Comparison of ENCODE assay signal across 10 mouse cellular contexts in the genomic region with DNA sequence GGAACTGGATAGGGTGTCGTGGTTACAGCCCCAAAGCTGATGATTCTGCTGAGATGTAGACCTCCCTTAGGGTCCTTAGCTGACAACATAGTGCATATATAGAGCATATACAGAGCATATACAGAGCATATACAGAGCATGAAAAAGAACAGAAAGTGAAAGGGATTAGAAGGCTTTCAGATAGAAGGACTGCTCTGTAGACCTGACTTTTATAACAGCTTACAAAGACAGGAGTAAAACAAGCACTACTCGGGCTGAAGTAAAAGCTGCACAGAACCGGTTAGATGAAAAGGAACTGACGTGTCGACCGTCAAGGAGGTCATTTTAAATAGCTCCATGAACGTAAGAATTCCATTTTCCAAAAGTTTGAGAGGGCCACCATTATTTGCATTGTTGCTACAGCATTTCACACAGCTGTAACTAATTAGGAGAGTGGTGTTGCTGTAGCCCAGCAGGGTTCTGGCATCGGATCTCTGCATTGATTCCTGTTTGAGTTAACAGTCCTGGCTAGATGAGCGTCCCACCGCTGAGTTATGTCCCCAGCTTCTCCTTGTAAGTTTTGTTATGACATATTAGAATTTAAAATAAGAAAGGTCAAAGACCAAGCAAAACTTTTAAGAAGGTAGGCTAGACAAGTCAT. TPM values are rescaled to one million over a fixed set of nuclear protein-coding genes. Genes with fewer than 3 reads are reported as not detected.
DNase-seq lines count a peak whose midpoint lies in the region; ATAC-seq and TF ChIP-seq lines count a peak whose summit lies in the region.
"Had no signal": no experiment of that assay in that cellular context is flagged by ENCODE, and none has a peak within 500 bp of the region (broad histone marks: within the 10 kb centered on the region; RNA-seq: fewer than 3 reads in every experiment).

No protein-coding gene starts in this region.

- no peaks in the 10 kb centered on the region for H3K9me3 ChIP-seq in hindbrain, embryonic 14.5 days (ENCODE audit: control insufficient read depth, low read length)
- no peaks in the 10 kb centered on the region for H3K9me3 ChIP-seq in hindbrain, embryonic 13.5 days
- no peaks in the 10 kb centered on the region for H3K9me3 ChIP-seq in embryonic facial prominence, embryonic 10.5 days
- H3K9me3 ChIP-seq in limb, embryonic 14.5 days (ENCODE audit: control insufficient read depth, low read length): no peaks in the 10 kb centered on the region

- H3K4me1 ChIP-seq in hindbrain, embryonic 14.5 days (replicated peaks; ENCODE audit: control insufficient read depth, insufficient read depth, low read length): no peaks in the 10 kb centered on the region
- H3K4me1 ChIP-seq in hindbrain, embryonic 13.5 days (replicated peaks): peaks cover 18% of the 10 kb centered on the region
- H3K4me1 ChIP-seq in embryonic facial prominence, embryonic 10.5 days: peaks cover 17% of the 10 kb centered on the region
- peaks cover 23% of the 10 kb centered on the region for H3K4me1 ChIP-seq in limb, embryonic 14.5 days (ENCODE audit: control insufficient read depth, insufficient read depth, low read length)
- H3K4me1 ChIP-seq in kidney, adult 2 months (ENCODE audit: control insufficient read depth, insufficient read depth, low read length): peaks cover 7% of the 10 kb centered on the region

- TF ChIP-seq CTCF in kidney, adult 2 months (conservative IDR thresholded peaks at IDR 0.05; ENCODE audit: insufficient read depth, insufficient read length, low read depth, low read length): no peak

- 59% methylated on average over 10 of the region's 10 CpGs for WGBS in hindbrain, embryonic 14.5 days
- 66% methylated on average over 10 of the region's 10 CpGs for WGBS in hindbrain, embryonic 13.5 days
- 58% methylated on average over 10 of the region's 10 CpGs for WGBS in embryonic facial prominence, embryonic 10.5 days
- 30% methylated on average over 10 of the region's 10 CpGs for WGBS in limb, embryonic 14.5 days
- WGBS in kidney, adult 2 months: 78% methylated on average over 10 of the region's 10 CpGs

- H3K4me2 ChIP-seq in hindbrain, embryonic 14.5 days (replicated peaks): no peak overlapping the region
- H3K4me2 ChIP-seq in hindbrain, embryonic 13.5 days: no peak overlapping the region
- no peak overlapping the region; the same call in 1 of the 2 replicates for H3K4me2 ChIP-seq in limb, embryonic 14.5 days (replicated peaks; ENCODE audit: low read depth, low read length, severe bottlenecking)

- H3K4me3 ChIP-seq in hindbrain, embryonic 14.5 days (replicated peaks; ENCODE audit: low read length): no peak overlapping the region
- no peak overlapping the region for H3K4me3 ChIP-seq in hindbrain, embryonic 13.5 days
- no peak overlapping the region for H3K4me3 ChIP-seq in embryonic facial prominence, embryonic 10.5 days
- H3K4me3 ChIP-seq in limb, embryonic 14.5 days (replicated peaks; ENCODE audit: low read length): no peak overlapping the region
- H3K4me3 ChIP-seq in kidney, adult 2 months (ENCODE audit: insufficient read depth, low read depth, low read length): no peak overlapping the region

- H3K36me3 ChIP-seq in hindbrain, embryonic 14.5 days (replicated peaks; ENCODE audit: control insufficient read depth, insufficient read depth): peaks cover 40% of the 10 kb centered on the region
- H3K36me3 ChIP-seq in hindbrain, embryonic 13.5 days: peaks cover 43% of the 10 kb centered on the region
- peaks cover 97% of the 10 kb centered on the region for H3K36me3 ChIP-seq in embryonic facial prominence, embryonic 10.5 days (replicated peaks)
- peaks cover 52% of the 10 kb centered on the region for H3K36me3 ChIP-seq in limb, embryonic 14.5 days (ENCODE audit: control insufficient read depth, insufficient read depth, low read length)
- H3K36me3 ChIP-seq in kidney, adult 2 months (ENCODE audit: control insufficient read depth, insufficient read depth, low read length): no peaks in the 10 kb centered on the region

- H3K27me3 ChIP-seq in hindbrain, embryonic 14.5 days (ENCODE audit: control insufficient read depth, insufficient read depth, low read length): no peaks in the 10 kb centered on the region
- H3K27me3 ChIP-seq in hindbrain, embryonic 13.5 days: no peaks in the 10 kb centered on the region
- H3K27me3 ChIP-seq in embryonic facial prominence, embryonic 10.5 days (replicated peaks; ENCODE audit: low read depth, poor library complexity, severe bottlenecking): no peaks in the 10 kb centered on the region
- no peaks in the 10 kb centered on the region for H3K27me3 ChIP-seq in limb, embryonic 14.5 days (ENCODE audit: control insufficient read depth, insufficient read depth, low read length)
- no peaks in the 10 kb centered on the region for H3K27me3 ChIP-seq in kidney, adult 2 months (replicated peaks; ENCODE audit: control insufficient read depth, insufficient read depth, low read length)

- ATAC-seq in hindbrain, embryonic 14.5 days (ENCODE audit: low FRiP score): no peak
- ATAC-seq in hindbrain, embryonic 13.5 days (ENCODE audit: low FRiP score): no peak
- peak; percentile 57 for ATAC-seq in CD4-positive, CD25-positive, alpha-beta regulatory T cell, adult 4 months
- peak; percentile 31; the same call in 1 of the 2 replicates for ATAC-seq in limb, embryonic 14.5 days (ENCODE audit: low FRiP score, low read depth)

- peak; percentile 31 for DNase-seq in hindbrain, embryonic 14.5 days (ENCODE audit: low spot score)
- DNase-seq in embryonic facial prominence, embryonic 10.5 days (ENCODE audit: low spot score): no peak
- peak; percentile 40 for DNase-seq in limb, embryonic 14.5 days (ENCODE audit: low spot score)
- no peak for DNase-seq in kidney, adult 2 months
- no peak for DNase-seq in thymus, postnatal 25 days
- no peak for DNase-seq in left cerebral cortex, postnatal 36 days (ENCODE audit: low spot score in 2 of 2)
- DNase-seq: kidney, adult 11 months had no signal

- no peak for TF ChIP-seq POLR2A in limb, embryonic 14.5 days (IDR thresholded peaks at IDR 0.05; ENCODE audit: borderline replicate concordance, extremely low read depth, insufficient read depth, insufficient read length)
- TF ChIP-seq POLR2A in kidney, adult 2 months (IDR thresholded peaks at IDR 0.05; ENCODE audit: low read depth, low read length): no peak

- intact Hi-C loops in left cerebral cortex, postnatal 36 days (cut with DNase I): no loop called here

- H3K9ac ChIP-seq in hindbrain, embryonic 14.5 days: no peak overlapping the region
- no peak overlapping the region for H3K9ac ChIP-seq in hindbrain, embryonic 13.5 days
- no peak overlapping the region for H3K9ac ChIP-seq in limb, embryonic 14.5 days (ENCODE audit: low read depth, low read length, severe bottlenecking)
- H3K9ac ChIP-seq: liver, embryonic 14.5 days had no signal

- H3K27ac ChIP-seq in hindbrain, embryonic 14.5 days: no peak overlapping the region
- no peak overlapping the region for H3K27ac ChIP-seq in hindbrain, embryonic 13.5 days
- H3K27ac ChIP-seq in embryonic facial prominence, embryonic 10.5 days (replicated peaks): 0 out of 2 replicates have a peak overlapping the region, but pooled peaks have one; percentile 8
- peak overlapping the region; percentile 53 for H3K27ac ChIP-seq in limb, embryonic 14.5 days (replicated peaks; ENCODE audit: low read depth, low read length)
- H3K27ac ChIP-seq in kidney, adult 2 months (ENCODE audit: insufficient read depth, low read depth, low read length): no peak overlapping the region
- H3K27ac ChIP-seq: liver, embryonic 14.5 days had no signal

RNA-seq across cellular contexts. Expression of a gene that starts 20.6 kb away (rescaled TPM):
- polyA plus RNA-seq in hindbrain, embryonic 14.5 days (2014; fragmentation: Nextera tagmentation; extraction: Ambion mirVana): 134 and 141 TPM in 2 replicates
- 108 and 111 TPM in 2 replicates for polyA plus RNA-seq in hindbrain, embryonic 13.5 days (2015; fragmentation: Nextera tagmentation; extraction: Ambion mirVana)
- polyA plus RNA-seq in CD4-positive, CD25-positive, alpha-beta regulatory T cell, adult 4 months (2017; shearing (Covaris generic)): 10 to 100 TPM; 54.0 to 64.9 TPM
- 87.3 and 90.3 TPM in 2 replicates for polyA plus RNA-seq in embryonic facial prominence, embryonic 10.5 days (2016; fragmentation: Nextera tagmentation; extraction: Ambion mirVana)
- 92.1 and 160 TPM in 2 replicates for polyA plus RNA-seq in limb, embryonic 14.5 days (2012; rRNA removed)
- 84.5 and 105 TPM in 2 replicates for polyA plus RNA-seq in limb, embryonic 14.5 days (2014; fragmentation: Nextera tagmentation; extraction: Ambion mirVana)
- 62.1 and 68.7 TPM in 2 replicates for polyA plus RNA-seq in kidney, adult 2 months (2012; rRNA removed)
- total RNA-seq in left cerebral cortex, postnatal 36 days (2021): 100 to 1,000 TPM; 104 to 107 TPM

Comparison
In these comparisons a context has a peak if more than half of its experiments do, and no peak if none do; other contexts are left out.
1. ATAC-seq: peak in CD4-positive, CD25-positive, alpha-beta regulatory T cell, adult 4 months (single experiment) and limb, embryonic 14.5 days (single experiment); none in hindbrain, embryonic 14.5 days (single experiment) and hindbrain, embryonic 13.5 days (single experiment).
2. DNase-seq: peak in hindbrain, embryonic 14.5 days (single experiment) and limb, embryonic 14.5 days (single experiment); none in embryonic facial prominence, embryonic 10.5 days (single experiment), kidney, adult 2 months (single experiment), thymus, postnatal 25 days (single experiment) and left cerebral cortex, postnatal 36 days (0 of 2).
3. H3K27ac ChIP-seq: peak in embryonic facial prominence, embryonic 10.5 days (single experiment) and limb, embryonic 14.5 days (single experiment); none in hindbrain, embryonic 14.5 days (single experiment), hindbrain, embryonic 13.5 days (single experiment) and kidney, adult 2 months (single experiment).